Mouse (Mus musculus) kidney, postnatal 4 days (tissue): ENCODE measurements around the gene Zdhhc12.
A peak's percentile ranks its signal among the peaks of the same experiment; 100 is the strongest.
"Not testable (repeated sequence)": the region's sequence is repeated elsewhere in the genome, so short reads cannot be mapped to it uniquely, and the experiment has no call there.

Experiments
- DNase-seq, 2 experiments: peaks; one replicate each; pipeline ENCODE4 v3.0.0; 2021; ENCODE audit warnings: mixed read lengths in 2 of 2

The Zdhhc12 gene

GRCm38 (mm10) chr2:30062249-30063093, 31.0 kb downstream of the Zdhhc12 start:
- peak; percentile 67 to 78 for DNase-seq

DNA sequence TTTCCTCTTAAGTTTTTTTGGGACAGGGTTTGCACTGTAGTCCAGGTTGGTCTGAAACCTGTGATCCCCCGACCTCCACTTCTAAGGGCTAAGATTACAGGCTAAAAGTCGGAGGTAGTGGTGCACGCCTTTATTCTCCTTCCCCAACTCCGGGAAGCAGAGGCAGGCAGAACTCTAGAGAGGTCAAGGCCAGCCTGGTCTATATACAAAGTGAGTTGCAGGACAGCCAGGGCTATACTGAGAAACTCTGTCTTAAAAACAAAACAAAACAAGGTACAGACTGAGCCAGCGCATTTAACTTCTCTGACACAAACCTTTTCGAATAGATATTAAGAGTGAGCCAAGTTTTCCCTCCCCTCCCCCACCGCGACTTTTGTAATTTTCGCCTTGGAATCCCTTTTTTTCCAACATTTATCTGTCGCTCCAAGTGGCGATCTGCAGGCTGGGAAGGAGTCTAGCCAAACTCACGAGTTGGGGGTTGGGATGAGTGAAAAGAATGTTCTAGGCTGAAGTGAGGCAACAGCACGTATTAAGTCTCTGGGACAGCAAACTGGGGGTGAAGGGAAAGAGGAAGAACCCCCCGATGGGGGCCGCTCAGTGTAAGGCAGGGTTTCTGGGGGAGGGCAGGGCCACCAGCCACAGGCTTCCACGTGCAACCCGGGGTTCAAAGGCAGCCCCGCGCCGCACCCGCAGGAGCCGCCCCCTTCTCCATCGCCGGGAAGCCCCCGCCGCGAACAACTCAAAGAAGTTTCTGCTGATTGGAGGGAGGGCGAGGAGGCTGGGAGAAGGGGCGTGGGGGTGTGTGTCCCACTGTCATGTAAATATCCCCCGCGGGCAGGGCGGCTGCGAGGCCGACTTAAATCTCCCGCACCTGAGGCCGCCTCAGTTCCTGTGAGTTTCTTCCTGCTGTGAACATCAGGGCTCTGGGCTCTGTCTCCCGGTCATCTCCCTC, 32.0 kb downstream of the Zdhhc12 start:
- DNase-seq = peak; percentile 70 to 77

DNA sequence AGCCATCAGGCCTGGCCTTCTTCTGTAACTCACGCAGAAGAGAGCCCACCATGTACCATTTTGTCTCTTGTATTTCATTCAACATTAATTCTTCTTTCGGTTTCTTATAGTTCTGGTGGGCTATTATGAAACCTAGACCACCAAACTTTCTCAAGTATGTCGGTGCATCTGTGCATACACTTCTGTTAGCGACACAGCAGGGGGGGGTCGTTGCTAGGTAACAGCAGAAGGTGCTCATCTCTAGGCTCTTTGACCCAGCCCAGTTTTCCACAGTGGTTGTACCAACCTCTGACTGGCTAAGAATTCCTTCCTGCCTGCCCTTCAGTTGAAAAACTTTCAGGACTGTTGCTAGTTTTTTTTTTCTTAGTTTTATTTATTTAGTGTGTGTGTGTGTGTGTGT, 35.0 kb downstream of the Zdhhc12 start:
- DNase-seq = no peak

GRCm38 (mm10) chr2:30057223-30057904, 36.1 kb downstream of the Zdhhc12 start, which contains the start of gene Set:
TSS of gene Set (plus strand) at chr2:30057378.
- DNase-seq = peak; percentile 44 to 60

- DNase-seq = no peak
Measured at GRCm38 (mm10) chr2:30056736-30057135, 36.7 kb downstream of the Zdhhc12 start.

DNA sequence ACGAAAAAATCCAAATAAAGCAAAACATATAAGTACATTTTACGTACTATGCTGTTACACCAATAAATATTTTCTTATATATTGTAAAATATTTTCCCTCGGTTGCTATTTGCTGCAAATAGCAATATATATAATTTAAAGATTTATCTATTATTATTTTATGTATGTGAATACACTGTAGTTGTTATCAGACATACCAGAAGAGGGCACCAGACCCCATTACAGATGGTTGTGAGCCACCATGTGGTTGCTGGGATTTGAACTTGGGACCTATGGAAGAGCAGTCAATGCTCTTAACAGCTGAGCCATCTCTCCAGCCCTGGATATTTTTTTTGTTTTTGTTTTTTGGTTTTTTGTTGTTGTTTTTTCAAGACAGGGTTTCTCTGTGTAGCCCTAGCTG, 38.1 kb downstream of the Zdhhc12 start:
- not testable (repeated sequence) for DNase-seq

DNA sequence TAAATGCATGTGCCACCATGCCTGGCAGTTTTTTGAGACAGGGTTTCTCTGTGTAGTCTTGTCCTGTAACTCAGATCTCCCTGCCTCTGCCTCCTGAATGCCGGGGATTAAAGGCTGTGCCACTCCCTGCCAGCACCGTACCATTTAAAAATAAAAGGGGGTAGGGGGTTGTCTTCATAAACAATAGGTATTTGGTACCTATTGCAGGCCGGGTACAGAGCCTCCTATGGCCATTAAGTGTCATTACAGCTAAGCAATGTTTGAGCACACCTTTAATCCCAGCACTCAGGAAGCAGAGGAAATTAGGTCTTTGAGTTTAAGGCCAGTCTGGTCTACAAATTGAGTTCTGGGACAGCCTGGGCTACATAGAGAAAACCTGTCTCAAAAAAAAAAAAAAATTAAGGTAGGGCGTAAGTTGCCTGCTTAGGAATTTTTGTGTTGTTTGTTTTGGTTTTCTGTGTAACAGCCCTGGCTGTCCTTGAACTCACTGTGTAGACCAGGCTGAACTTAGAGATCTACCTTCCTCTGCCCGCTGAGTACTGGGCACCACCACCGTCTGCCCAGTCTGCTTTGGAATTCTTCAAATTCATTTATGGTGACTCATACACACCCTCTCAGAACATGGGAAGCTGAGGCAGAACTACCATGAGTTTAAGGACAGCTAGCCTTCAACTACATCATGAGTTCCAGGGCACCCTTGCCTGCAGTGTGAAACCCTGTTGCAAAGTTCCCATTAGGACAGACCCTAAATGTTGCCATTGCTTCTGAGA, 41.3 kb downstream of the Zdhhc12 start:
- no peak for DNase-seq

GRCm38 (mm10) chr2:30049831-30050230, 43.6 kb downstream of the Zdhhc12 start:
- DNase-seq = no peak

DNA sequence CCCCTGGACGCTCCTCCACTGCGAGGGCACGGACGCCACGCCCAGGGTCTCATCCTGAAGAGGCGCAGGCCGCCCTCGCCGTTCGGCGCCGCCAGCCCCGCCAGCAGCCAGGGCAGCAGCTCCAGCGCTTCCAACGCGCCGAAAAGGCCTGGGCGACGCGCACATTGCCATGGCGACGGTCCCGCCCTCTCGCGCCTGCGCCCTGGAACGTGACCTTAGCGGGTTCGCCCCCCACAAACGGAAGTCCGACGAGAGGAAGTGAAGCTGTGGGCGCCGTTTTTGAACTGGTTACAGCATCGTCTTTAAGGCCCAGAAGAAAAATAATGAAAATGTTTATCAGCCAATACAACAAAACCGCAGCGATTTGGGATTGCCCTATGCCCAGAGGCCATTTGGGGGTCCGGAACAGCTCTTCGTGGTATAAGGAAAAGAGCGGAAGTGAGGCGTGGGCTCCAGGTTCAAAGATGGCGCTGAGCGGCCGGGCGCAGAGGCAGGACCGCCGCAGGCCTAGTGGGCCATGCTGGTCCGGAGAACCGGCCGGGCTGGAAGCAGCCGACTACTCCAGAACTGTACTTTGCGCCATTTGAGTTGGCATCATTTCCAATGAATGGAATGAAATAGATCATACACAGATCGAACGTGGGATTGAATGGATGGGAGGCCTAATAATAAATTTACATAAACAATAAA, 44.6 kb downstream of the Zdhhc12 start, which contains the start of gene Wdr34:
TSS of gene Wdr34 (minus strand) at position 183 of the 690 bp plus-strand sequence.
- peak; percentile 99 for DNase-seq

DNA sequence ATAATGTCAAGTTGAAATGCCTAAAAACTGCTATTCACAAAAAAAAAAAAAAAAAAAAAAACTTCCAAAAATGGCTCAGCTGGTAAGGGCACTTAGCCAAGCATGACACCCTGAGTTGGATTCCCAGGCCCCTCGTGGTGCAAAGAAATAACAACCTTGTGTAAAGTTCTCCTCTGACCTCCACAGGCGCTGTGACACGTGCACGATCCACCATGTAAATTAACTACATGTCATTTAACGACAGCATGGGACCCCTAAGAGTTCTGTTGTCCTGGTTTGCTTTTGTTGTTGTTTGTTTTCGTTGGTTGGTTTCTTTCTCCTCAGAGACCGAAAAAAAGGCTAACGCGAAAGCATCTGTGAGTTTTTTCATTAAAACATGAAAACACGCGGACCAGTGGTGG, 45.3 kb downstream of the Zdhhc12 start:
- DNase-seq = peak; percentile 30 to 48

DNA sequence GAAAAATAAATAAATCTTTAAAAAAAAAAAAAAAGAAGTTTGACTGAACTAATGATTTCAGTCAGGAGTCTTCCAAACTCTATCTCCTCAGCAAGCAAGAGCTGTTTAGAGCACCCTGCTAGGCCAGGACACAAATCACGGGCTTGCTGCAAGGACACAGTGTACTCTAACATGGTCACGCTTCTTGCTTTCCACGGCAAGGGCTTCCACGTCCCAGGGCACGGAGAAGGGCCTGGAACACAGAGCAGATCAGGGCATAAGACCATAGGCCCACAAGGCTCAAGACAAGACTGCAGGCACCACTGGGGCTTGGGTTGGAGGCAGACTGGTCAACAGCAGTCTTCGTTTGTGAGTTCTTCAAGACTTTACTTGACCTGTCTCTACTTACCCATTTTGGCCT, 46.3 kb downstream of the Zdhhc12 start:
- no peak for DNase-seq

DNA sequence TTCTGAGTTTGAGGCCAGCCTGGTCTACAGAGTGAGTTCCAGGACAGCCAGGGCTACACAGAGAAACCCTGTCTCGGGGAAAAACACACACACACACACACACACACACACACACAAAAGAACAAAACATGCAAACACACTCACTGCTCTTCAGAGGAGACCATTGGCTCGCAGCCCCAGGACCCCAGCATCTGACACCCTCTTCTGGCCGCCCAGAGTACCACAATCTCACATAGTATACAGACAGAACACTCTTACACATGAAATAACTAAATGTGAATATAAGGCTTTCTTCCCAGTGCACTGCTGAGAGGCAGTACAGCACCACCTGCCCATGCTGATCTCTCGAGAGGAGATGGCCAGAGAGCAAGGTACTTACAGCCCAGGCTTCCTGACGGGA, 48.9 kb downstream of the Zdhhc12 start:
- no peak for DNase-seq

GRCm38 (mm10) chr2:30042445-30042844, 51.0 kb downstream of the Zdhhc12 start:
- peak; percentile 94 for DNase-seq
